Mouse (Mus musculus) hindbrain, embryonic 14.5 days (tissue): ENCODE data around the gene Birc2. TPM values are rescaled to one million over a fixed set of nuclear protein-coding genes. Genes with fewer than 3 reads are reported as not detected.

Source experiments
- ATAC-seq: fragments of 200-750 bp; cut with Nextera tagmentation; 2 replicates; pipeline ENCODE4 v1.8.0; 2017; ENCODE audit warnings: moderate number of reproducible peaks, mild to moderate bottlenecking, moderate TSS enrichment, moderate library complexity; ENCODE audit not compliant: low FRiP score
- DNase-seq: peaks from one replicate; pipeline ENCODE4 v3.0.0-alpha.2; 2015; ENCODE audit warnings: low spot score
- H3K27ac ChIP-seq: fragments of 300-500 bp; sonication (generic); 2 replicates; pipeline ENCODE4 v1.5.1; 2014; ENCODE audit warnings: mild to moderate bottlenecking, moderate library complexity
- H3K27me3 ChIP-seq: fragments of 300-500 bp; sonication (generic); 2 replicates; pipeline ENCODE4 v1.6.1; 2014; ENCODE audit warnings: mild to moderate bottlenecking, low read length, mixed read lengths; ENCODE audit not compliant: control insufficient read depth, insufficient read depth
- H3K36me3 ChIP-seq: fragments of 300-500 bp; sonication (generic); replicated peaks from 2 replicates; pipeline ENCODE4 v1.6.1; 2014; ENCODE audit not compliant: control insufficient read depth, insufficient read depth
- H3K4me1 ChIP-seq: fragments of 300-500 bp; sonication (generic); replicated peaks from 2 replicates; pipeline ENCODE4 v1.6.1; 2014; ENCODE audit warnings: antibody characterized with exemption, low read length, mixed read lengths; ENCODE audit not compliant: control insufficient read depth, insufficient read depth
- H3K4me2 ChIP-seq: fragments of 300-500 bp; sonication (generic); replicated peaks from 2 replicates; pipeline ENCODE4 v1.6.1; 2014; ENCODE audit warnings: mild to moderate bottlenecking, moderate library complexity
- H3K4me3 ChIP-seq: fragments of 300-500 bp; sonication (generic); replicated peaks from 2 replicates; pipeline ENCODE4 v1.5.1; 2014; ENCODE audit warnings: mild to moderate bottlenecking, low read length
- H3K9ac ChIP-seq: fragments of 300-500 bp; sonication (generic); 2 replicates; pipeline ENCODE4 v1.6.1; 2014
- H3K9me3 ChIP-seq: fragments of 300-500 bp; sonication (generic); 2 replicates; pipeline ENCODE4 v1.6.1; 2016; ENCODE audit warnings: low read length; ENCODE audit not compliant: control insufficient read depth
- WGBS: fragments of 180-500 bp; shearing (Covaris S2); extraction: QIAGEN DNeasy Blood & Tissue Kit; methylation state at CpG from one replicate; pipeline ENCODE4 v1.1.7; 2014; 5-methylcytosine and 5-hydroxymethylcytosine counted together
- polyA plus RNA-seq: library from polyadenylated mRNA; unstranded; fragments of >200 nt; fragmentation: Nextera tagmentation; extraction: Ambion mirVana; gene quantifications from 2 replicates; pipeline ENCODE4 v1.2.1, GENCODE M21; 2014

Birc2 gene
- 47.7 and 48.9 TPM in 2 replicates for polyA plus RNA-seq

GRCm38 (mm10) chr9:7836905-7837805 is at the start of gene Birc2:
Gene Birc2 (minus strand): TSS chr9:7837064.
- no peaks in the 10 kb centered on the region for H3K9me3 ChIP-seq
- H3K4me2 ChIP-seq, result peak within 1 kb of the TSS; percentile 78
- H3K27me3 ChIP-seq, result no peaks in the 10 kb centered on the region
- H3K4me3 ChIP-seq, result peak within 1 kb of the TSS; percentile 74
- H3K36me3 ChIP-seq, result peaks cover 18% of the 10 kb centered on the region
- peak within 1 kb of the TSS; percentile 78 for H3K9ac ChIP-seq
- ATAC-seq (peak; percentile 98), DNase-seq (peak; percentile 98)
- H3K4me1 ChIP-seq, result peaks cover 32% of the 10 kb centered on the region
- under 1% methylated on average over 68 of the region's 68 CpGs for WGBS
- H3K27ac ChIP-seq, result peak within 1 kb of the TSS; percentile 96

- no peak overlapping the region for H3K9ac ChIP-seq
- no peaks in the 10 kb centered on the region for H3K27me3 ChIP-seq
- DNase-seq, result no peak
- no peak for ATAC-seq
- no peak overlapping the region for H3K4me3 ChIP-seq
- H3K9me3 ChIP-seq, result no peaks in the 10 kb centered on the region
- no peaks in the 10 kb centered on the region for H3K36me3 ChIP-seq
- H3K27ac ChIP-seq, result no peak overlapping the region
- no peak overlapping the region for H3K4me2 ChIP-seq
- WGBS, result 97% methylated on average over 3 of the region's 3 CpGs
- H3K4me1 ChIP-seq, result no peaks in the 10 kb centered on the region
Measured at GRCm38 (mm10) chr9:7884346-7884745, 47.5 kb upstream of the Birc2 start.

DNA sequence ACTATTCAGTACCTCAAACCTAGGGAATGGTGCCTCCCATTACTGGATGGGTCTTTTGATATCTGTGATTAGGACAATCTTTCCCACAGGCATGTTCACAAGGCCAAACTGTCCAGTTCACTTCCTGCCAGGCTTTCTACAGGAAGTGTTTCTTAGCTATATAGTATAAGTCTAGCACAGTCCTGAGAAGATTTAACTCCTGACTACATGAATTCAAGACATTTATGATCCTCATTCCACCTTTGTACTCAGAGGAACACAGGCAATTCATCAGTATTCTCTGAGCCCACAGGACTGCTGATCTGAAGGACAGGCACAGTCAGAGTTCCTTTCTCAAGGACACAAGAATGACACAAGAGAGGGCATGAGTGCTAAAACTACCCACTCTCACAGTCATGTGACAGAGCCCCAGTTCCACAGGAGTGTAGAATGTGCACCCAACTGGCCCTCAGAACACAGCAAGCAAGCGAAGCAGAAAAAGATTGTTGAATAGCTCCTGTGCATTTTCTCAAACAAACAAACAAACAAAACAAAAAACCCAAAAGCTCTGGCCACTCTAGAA is 45.5 kb upstream of the Birc2 start:
- WGBS, result 95% methylated on average over 1 of the region's 1 CpGs
- DNase-seq, result no peak

GRCm38 (mm10) chr9:7873511-7874211 is 36.8 kb upstream of the Birc2 start:
- Histone ChIP-seq H3K4me2 (no peak overlapping the region), H3K4me3 (no peak overlapping the region), H3K9ac (no peak overlapping the region), H3K27ac (no peak overlapping the region), H3K27me3 (no peaks in the 10 kb centered on the region), H3K9me3 (no peaks in the 10 kb centered on the region), H3K4me1 (no peaks in the 10 kb centered on the region), H3K36me3 (no peaks in the 10 kb centered on the region)
- WGBS, result 93% methylated on average over 8 of the region's 8 CpGs
- DNase-seq (no peak), ATAC-seq (no peak)

More for the DNA sequence above, 45.5 kb upstream of the Birc2 start:
- Histone ChIP-seq H3K4me2 (no peak overlapping the region), H3K9me3 (no peaks in the 10 kb centered on the region), H3K27me3 (no peaks in the 10 kb centered on the region), H3K27ac (no peak overlapping the region), H3K4me1 (no peaks in the 10 kb centered on the region), H3K4me3 (no peak overlapping the region), H3K36me3 (no peaks in the 10 kb centered on the region), H3K9ac (no peak overlapping the region)
- no peak for ATAC-seq

DNA sequence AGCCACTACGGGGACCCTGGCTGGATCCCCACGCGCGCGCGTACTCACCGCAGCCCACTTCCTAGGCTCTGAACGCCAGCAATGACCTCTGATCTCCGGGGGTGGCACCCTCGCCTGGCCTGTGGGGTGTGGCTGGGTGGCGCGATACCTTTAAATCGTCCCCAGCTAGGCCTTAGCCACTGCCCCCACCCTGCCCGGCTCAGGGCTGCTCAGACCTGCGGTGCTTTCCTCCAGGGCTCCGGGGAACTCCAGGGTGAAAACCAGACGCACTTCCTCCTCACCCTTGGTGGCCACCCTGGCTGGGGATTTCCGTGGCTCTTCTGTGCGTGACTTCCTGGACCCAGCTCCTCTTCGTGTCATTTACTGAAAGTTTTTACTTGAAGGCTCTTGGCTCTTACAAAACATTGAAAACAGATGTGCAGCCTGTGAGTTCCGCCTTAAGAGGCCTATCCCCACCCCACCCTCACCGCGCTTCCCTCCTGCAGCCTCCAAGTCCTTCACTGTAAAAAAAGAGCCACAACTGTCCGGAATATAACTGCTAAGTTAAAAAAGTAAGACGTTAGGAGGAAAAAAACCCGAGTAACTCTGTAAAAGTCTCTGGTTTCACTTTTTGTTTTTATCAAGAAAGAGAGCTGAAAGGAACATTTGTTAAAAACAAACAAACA is 36.0 kb upstream of the Birc2 start, which contains the start of gene Birc3:
Gene Birc3 (minus strand): TSS at position 412 of the 665 bp plus-strand sequence.
- Histone ChIP-seq H3K9ac (peak within 1 kb of the TSS; percentile 61), H3K4me3 (peak within 1 kb of the TSS; percentile 41), H3K36me3 (no peaks in the 10 kb centered on the region), H3K27me3 (no peaks in the 10 kb centered on the region), H3K4me1 (no peaks in the 10 kb centered on the region), H3K27ac (no peak within 1 kb of the TSS), H3K4me2 (peak within 1 kb of the TSS; percentile 91), H3K9me3 (no peaks in the 10 kb centered on the region)
- 9% methylated on average over 26 of the region's 26 CpGs for WGBS
- no peak for DNase-seq
- ATAC-seq, result peak; percentile 56; the same call in 1 of the 2 replicates

DNA sequence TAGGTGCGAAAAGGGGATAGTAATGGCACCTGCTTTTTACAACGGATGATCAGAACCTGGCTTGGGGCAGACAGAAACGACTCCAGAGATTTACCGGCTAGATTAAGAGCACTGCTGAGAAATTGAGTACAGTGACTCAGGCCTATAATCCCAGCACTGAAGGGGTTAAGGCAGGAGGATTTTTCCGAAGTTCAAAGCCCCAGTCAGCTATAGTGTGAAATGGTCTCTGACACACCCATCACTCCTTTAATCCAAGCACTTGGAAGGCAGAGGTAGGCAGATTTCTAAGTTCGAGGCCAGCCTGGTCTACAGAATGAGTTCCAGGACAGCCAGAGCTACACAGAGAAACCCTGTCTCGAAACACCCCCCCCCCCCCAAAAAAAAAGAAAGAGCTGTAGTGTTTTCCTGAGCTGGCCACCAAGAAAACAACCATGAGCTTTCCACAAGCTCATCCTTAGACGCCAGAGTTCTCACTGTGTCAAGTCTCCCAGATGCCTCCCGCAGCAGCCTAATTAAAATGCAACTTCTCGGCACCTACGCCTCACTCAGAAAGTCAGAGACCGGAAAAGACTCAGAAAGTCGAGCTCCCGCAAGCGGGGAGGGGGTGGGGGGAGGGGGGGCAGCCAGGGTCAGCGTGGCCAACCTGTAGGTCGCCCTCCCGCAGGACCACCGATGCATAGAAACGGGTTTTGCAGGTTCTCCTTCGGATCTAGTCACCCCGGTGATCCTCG is 35.3 kb upstream of the Birc2 start:
- H3K9me3 ChIP-seq, result no peaks in the 10 kb centered on the region
- H3K4me3 ChIP-seq, result peak overlapping the region; percentile 41
- no peaks in the 10 kb centered on the region for H3K4me1 ChIP-seq
- WGBS, result 17% methylated on average over 23 of the region's 23 CpGs
- H3K9ac ChIP-seq, result peak overlapping the region; percentile 61
- H3K27me3 ChIP-seq, result no peaks in the 10 kb centered on the region
- no peak overlapping the region for H3K27ac ChIP-seq
- DNase-seq (no peak), ATAC-seq (0 out of 2 replicates have a peak, but pooled peaks have one; percentile 26)
- H3K36me3 ChIP-seq, result no peaks in the 10 kb centered on the region
- H3K4me2 ChIP-seq, result peak overlapping the region; percentile 91

DNA sequence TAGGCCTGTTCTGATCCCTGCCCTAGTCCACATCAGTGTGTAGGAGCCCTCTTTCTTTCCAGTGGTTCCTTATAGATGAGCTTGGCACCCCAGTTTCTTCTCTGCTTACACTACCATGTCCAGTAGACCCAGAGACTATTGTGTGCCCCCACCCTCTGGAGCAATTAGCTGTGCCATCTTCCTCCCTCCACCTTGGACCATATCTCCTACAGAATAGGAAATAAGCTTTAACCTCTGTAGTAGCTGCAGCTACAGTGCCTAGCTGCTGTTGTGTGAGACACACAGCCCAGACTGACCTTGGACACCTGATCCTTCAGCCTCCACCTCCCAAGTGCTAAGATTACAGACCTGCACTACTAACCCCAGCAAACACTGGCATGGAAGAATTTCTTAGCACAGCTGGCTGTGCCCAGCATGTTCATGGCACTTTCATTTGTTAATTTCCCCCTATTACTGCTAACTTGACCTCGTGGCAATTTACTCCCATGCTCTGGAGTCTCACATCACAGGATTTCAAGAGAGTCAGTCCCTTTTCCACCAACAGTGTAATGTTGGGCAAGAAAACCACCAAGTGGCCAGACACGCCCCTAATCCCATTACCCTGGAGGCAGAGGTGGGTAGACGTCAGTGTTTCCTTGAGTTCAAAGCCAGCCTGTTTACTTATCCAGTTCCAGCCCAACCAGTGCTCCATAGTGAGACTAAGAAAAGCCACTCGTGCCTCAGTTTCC is 34.6 kb upstream of the Birc2 start:
- Histone ChIP-seq H3K36me3 (no peaks in the 10 kb centered on the region), H3K9ac (no peak overlapping the region), H3K4me3 (no peak overlapping the region), H3K27me3 (no peaks in the 10 kb centered on the region), H3K9me3 (no peaks in the 10 kb centered on the region), H3K27ac (no peak overlapping the region), H3K4me1 (no peaks in the 10 kb centered on the region), H3K4me2 (no peak overlapping the region)
- 72% methylated on average over 4 of the region's 4 CpGs for WGBS
- DNase-seq (no peak), ATAC-seq (no peak)
